Mouse (Mus musculus): ENCODE data around the gene Rpl24.

Gene Rpl24

DNA sequence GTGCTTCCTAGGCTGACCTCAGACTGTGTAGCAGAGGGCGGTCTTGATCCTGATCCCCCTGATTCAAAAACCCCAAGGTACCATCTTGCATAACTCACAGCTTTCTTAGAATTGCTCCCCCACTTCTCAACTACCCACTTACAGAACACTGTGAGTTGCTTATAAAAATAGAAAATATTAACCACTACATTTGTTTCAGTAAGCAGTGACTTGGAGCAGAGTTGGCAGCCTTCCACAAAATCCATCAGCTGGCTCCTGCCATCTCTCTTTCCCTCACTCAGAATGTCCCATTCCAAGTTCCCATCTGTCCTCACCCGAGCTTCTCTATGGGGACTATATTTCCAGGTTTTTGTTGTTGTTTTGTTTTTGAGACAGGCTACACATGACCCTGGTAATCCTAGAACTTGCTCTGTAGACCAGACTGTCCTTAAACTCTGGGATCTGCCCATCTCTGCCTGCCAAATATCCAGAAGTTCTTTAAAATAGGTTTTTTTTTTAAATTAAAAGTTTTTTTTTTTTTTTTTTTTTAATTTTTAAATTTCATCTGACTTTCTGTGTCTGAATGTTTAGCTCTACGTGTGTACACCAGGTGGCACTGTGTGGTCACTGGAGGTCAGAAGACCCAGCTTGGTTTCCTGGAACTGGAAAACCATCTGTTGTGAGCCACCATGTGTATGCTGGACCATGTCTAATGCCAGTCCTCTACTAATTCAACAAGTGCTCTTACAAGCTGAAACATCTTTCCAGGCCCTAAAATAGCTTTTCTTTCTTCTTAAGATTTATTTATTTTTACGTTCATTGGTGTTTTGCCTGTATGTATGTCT is 1.7 kb upstream of the Rpl24 start:
- in situ Hi-C loops (cut with MboI; ENCODE audit: low pct_unique_long_range_greater_than_20kb in 1 of 2, low sequenced_read_pairs in 2 of 2, unreplicated experiment in 1 of 2) = no loop called here

DNA sequence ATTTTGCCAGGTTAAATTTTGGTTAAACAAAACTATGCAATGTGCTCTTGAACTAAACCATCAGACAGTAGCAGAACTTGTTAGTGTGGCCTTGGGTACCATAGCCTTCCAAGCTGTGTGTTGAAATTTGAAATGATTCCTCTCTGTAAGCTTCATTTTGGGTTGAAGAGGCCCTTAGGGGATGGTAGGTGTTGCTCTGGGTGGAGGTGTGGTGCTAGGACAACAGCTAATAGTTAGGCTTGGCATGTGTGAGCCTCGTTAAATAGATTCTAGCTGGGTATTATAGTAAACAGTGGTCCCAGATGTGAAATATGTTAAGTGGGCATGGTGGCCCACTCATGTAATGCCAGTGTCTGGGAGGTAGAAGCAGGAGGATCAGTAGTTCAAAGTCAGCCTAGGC is 1.1 kb downstream of the Rpl24 start:
- in situ Hi-C loops (cut with MboI; ENCODE audit: low pct_unique_long_range_greater_than_20kb in 1 of 2, low sequenced_read_pairs in 2 of 2, unreplicated experiment in 1 of 2) = no loop called here

DNA sequence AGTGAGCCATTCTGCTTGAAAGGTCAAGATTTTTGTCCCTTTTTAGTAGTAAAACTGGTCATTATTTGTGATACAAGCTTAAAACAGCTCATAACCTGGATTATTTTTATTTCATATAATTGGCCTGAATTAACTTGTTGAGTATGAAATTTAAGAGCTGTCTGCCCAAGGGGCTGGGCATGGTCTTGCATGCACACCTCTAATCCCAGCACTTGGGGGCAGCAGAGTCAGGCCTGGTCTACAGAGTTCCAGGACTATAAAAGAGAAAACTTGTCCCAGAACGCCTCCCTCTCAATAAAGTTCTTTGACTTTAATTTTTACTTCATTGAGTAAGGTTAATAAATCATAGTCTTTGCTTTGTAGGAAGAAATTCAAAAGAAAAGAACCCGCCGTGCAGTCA is 3.1 kb downstream of the Rpl24 start:
- in situ Hi-C loops (cut with MboI; ENCODE audit: low pct_unique_long_range_greater_than_20kb in 1 of 2, low sequenced_read_pairs in 2 of 2, unreplicated experiment in 1 of 2) = no loop called here

DNA sequence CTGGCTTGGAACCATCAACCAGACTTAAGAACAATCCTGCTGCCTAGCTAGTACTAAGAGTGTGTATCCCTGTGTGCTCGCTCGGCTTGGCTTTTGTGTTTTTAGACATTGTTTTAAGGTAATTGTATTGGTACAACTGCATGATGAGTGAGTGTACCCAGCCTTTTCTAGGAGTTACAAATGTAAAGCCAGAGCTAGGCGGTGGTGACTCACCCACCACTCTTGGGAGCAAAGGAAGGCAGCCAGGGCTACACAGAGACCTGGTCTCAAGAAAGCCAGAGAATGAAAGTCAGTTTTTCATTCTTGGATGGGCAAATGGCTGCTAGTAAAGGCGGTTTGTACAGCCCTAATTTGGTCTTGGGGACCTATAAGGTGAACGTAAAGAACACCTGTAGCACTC is 4.3 kb downstream of the Rpl24 start:
- in situ Hi-C loops (cut with MboI; ENCODE audit: low pct_unique_long_range_greater_than_20kb in 1 of 2, low sequenced_read_pairs in 2 of 2, unreplicated experiment in 1 of 2) = no loop called here

DNA sequence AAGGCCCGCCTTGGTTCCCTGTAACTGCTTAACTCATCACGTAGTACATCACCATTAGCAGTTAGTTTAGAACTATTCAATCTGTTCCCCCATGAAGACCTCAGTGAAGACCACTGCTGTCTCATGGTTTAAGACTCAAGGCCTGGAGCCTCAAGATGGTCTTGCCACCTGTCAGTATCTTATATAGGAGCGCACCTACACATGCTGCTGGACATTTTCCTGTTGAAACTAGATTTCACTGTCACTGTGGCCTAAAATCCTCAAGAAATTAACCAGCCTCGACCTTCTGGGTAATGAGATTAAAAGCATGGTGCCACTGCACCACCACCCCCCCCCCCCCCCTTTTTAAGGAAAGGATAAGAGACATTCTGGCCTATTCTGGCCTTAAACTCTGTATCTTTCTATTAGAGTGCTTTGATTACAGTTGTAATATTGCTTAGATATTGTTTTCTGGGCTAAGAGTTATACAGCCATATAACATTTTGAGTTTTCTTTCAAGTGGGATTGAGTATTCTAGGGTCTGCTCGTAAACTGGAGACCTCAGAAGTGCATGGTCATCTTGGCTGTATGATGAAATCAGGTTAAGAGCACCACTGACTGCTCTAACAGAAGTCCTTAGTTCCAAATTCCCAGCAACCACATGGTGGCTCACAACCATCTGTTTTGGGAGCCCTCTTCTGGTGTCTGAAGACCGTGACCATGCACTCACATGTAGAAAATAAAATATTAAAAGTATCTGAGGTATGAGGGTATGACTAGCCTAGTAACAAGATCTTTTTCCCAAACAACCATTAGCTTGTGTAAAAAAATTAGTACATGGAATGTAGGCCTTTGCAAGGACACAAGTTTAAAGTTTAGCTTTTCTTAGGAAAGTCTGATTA is 5.9 kb downstream of the Rpl24 start:
- in situ Hi-C loops (cut with MboI; ENCODE audit: low pct_unique_long_range_greater_than_20kb in 1 of 2, low sequenced_read_pairs in 2 of 2, unreplicated experiment in 1 of 2) = no loop called here

DNA sequence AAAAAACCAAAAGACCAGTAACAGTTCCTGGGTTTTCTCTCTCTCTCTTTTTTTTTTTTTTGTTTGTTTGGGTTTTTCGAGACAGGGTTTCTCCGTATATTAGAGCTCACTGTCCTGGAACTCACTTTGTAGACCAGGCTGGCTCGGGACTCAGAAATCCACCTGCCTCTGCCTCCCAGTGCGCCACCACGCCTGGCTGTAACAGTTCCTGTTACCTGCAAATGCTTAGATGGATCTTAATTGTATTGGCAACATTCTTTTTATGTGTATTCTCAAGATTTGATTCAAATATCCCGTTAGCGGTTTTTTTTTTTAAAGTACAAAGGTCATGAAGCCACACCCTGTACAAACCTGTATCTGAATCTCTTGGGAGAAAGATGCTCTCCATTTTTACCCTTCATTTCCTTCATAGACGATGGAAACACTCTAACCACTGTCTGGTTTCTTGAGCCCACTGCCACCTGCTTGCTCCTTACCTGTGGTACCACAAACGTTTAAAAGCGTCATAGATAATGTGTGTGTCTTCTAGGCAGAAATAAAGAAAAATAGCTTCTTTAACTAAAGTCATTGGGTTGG is 6.6 kb downstream of the Rpl24 start:
- in situ Hi-C loops (cut with MboI; ENCODE audit: low pct_unique_long_range_greater_than_20kb in 1 of 2, low sequenced_read_pairs in 2 of 2, unreplicated experiment in 1 of 2) = no loop called here

DNA sequence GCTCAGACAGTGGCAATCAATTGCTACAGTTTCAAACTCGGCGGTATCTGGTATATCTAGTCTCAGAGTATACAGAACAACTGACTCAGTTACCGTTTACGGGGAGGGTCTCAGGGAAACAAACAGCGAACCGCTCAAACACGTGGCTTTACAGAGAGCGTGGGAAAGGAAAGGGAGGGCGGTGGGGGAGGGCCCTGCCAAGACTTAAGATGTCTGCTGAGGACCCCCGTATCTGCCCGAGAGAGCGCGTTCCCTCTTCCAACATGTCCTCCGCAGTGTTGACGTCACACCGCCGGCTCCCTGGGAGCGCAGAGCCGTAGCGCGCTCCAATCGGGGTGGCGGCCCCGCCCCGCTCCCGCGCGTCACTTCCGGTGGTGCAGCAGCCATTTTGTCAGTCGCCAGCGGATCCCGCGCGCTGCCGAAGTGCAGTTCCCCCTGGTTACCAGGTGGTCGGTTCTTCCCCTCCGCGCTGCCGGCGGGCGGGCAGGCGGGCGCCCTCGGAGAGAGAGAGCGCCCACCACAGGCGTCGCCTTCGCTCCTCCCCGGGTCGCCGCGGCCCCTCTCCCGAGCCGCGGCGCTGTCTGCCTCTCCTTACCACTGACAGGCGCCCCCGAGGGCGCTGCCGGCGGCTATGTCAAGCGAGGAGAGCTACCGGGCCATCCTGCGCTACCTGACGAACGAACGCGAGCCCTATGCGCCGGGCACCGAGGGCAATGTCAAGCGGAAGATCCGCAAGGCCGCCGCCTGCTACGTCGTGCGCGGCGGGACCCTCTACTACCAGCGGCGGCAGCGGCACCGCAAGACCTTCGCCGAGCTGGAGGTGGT is 7.6 kb downstream of the Rpl24 start, which contains the start of gene Zbtb11:
Gene Zbtb11, plus strand, starts transcription at position 453 of the 825 bp plus-strand sequence.
- in situ Hi-C loops (cut with MboI; ENCODE audit: low pct_unique_long_range_greater_than_20kb in 1 of 2, low sequenced_read_pairs in 2 of 2, unreplicated experiment in 1 of 2) = no loop called here

DNA sequence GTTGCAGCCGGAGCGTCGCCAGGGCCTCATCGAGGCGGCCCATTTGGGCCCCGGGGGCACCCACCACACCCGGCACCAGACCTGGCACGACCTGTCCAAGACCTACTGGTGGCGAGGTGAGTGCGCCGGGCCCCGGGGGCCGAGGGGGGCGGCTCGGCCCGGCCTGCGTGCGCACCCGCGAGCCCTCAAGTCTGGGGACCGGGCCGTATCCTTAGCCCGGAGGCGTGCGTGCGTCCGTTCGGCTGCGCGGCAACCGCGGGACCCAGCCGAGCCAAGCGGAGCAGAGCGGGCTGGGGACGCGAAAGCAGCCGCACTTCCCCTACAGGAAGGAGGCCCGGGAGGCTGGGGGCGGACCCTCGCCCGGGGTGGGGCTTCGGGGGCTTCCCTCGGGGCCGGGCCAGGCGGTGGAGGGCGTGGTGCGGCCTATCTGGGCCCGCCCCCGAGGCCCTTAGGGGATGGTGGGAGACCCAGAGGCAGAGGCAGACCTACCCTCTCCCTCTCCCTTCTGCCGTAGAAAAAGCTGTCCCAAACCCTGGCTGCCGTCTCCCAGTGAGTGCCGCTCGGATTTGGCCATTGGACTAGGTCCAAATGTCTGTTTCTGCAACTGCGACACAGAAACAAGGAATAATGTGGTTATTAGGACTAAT is 8.3 kb downstream of the Rpl24 start:
- in situ Hi-C loops (cut with MboI; ENCODE audit: low pct_unique_long_range_greater_than_20kb in 1 of 2, low sequenced_read_pairs in 2 of 2, unreplicated experiment in 1 of 2) = no loop called here

DNA sequence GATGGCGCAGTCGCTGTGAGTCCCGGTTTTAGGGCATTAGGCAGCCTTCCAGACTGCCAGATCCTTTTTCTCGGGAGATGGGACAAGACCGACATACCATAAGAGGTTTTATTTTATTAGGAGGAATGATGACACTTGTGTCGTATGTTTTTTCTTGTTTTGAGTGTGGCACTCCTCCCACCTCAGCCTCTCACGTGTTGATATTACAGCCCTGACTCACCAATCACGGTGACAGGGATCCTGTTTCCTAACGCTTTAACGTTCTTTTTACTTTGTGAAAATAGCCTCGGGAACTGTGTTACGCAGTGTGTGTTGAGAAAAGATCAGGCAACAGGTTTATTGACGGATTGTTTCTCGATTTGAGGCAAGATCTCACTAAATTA is 8.8 kb downstream of the Rpl24 start:
- in situ Hi-C loops (cut with MboI; ENCODE audit: low pct_unique_long_range_greater_than_20kb in 1 of 2, low sequenced_read_pairs in 2 of 2, unreplicated experiment in 1 of 2) = no loop called here

DNA sequence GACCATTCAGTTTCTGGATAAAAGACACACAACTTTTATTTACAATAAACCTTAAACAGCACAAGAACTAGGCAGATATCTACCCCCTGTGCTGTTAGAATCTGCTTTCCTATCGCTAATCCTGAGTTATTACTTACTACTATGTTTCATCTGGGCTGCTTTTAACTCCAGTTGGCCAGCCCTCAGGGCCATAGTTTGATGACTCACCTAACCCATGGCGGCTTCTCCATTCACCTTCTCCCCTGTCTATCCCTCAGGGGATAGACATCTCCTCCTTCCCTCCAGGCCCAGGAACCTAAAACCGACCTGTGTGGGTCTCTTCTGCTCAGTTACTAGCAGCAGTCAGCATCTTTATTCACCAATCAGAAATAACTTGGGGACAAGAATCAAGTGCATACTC is 19.9 kb downstream of the Rpl24 start:
- in situ Hi-C loops (cut with MboI; ENCODE audit: low pct_unique_long_range_greater_than_20kb in 1 of 2, low sequenced_read_pairs in 2 of 2, unreplicated experiment in 1 of 2) = no loop called here

DNA sequence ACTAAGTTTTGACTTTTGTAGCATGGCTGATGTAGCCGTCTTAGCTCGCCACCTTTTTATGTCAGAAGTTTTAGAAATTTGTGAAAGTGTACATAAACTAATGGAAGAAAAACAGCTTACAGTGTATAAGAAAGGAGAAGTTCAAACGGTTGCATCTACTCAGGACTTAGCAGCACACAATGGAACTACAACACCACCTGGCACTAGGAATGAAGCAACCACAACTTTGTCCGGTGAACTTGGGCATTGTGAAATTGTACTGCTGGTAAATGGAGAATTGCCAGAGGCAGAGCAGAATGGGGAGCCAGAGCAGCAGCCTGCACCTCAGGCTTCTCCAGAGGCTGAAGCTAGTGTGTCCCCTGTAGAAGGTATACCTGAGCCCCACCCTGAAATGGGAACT is 24.2 kb downstream of the Rpl24 start:
- in situ Hi-C loops (cut with MboI; ENCODE audit: low pct_unique_long_range_greater_than_20kb in 1 of 2, low sequenced_read_pairs in 2 of 2, unreplicated experiment in 1 of 2) = no loop called here

DNA sequence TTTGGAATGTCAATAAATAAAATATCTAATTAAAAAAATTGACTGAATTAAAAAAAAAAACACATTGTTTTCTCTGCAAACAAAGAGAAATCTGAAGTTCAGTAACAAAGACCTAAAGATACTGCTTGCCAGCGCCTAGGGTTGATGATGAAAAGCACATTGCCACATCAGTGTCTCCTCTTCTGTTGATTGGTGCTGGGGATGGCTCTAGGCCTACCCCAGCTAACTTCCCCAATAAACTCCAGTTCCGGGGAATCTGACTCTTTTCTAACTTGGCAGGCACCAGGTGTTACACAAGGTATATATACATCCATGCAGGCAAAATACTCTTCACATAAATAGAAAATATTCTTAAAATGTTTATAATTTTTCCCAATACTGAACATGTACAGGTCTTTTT is 28.2 kb downstream of the Rpl24 start:
- in situ Hi-C loops (cut with MboI; ENCODE audit: low pct_unique_long_range_greater_than_20kb in 1 of 2, low sequenced_read_pairs in 2 of 2, unreplicated experiment in 1 of 2) = no loop called here

DNA sequence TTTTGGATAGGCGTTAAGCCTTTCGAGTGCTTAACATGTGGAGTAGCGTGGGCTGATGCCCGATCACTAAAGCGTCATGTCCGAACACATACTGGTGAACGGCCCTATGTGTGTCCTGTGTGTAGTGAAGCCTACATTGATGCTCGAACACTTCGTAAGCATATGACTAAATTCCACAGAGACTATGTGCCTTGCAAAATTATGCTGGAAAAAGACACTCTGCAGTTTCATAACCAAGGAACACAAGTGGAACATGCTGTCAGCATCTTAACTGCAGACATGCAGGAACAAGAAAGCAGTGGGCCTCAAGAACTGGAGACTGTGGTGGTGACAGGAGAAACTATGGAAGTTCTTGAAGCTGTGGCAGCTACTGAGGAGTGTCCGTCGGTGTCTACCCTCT is 40.7 kb downstream of the Rpl24 start:
- in situ Hi-C loops (cut with MboI; ENCODE audit: low pct_unique_long_range_greater_than_20kb in 1 of 2, low sequenced_read_pairs in 2 of 2, unreplicated experiment in 1 of 2) = no loop called here

DNA sequence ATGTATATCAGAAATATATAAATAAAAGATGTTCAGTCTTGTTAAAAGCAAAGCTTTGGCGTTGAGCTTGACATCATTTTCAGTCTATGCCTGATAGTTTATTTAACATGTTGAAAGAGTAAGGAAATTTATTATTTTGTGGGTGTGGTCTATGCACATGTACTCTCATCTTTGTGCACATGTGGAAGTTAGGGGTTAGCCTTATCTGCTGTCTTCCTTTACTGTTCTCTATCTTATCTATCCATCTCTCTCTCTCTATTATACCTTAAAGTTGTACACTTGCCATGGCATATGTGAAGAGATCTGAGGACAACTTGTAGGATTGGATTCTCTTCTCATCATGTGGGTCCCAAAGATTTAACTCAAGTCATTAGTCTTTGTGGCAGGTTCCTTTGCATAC is 42.8 kb downstream of the Rpl24 start:
- in situ Hi-C loops (cut with MboI; ENCODE audit: low pct_unique_long_range_greater_than_20kb in 1 of 2, low sequenced_read_pairs in 2 of 2, unreplicated experiment in 1 of 2) = no loop called here

DNA sequence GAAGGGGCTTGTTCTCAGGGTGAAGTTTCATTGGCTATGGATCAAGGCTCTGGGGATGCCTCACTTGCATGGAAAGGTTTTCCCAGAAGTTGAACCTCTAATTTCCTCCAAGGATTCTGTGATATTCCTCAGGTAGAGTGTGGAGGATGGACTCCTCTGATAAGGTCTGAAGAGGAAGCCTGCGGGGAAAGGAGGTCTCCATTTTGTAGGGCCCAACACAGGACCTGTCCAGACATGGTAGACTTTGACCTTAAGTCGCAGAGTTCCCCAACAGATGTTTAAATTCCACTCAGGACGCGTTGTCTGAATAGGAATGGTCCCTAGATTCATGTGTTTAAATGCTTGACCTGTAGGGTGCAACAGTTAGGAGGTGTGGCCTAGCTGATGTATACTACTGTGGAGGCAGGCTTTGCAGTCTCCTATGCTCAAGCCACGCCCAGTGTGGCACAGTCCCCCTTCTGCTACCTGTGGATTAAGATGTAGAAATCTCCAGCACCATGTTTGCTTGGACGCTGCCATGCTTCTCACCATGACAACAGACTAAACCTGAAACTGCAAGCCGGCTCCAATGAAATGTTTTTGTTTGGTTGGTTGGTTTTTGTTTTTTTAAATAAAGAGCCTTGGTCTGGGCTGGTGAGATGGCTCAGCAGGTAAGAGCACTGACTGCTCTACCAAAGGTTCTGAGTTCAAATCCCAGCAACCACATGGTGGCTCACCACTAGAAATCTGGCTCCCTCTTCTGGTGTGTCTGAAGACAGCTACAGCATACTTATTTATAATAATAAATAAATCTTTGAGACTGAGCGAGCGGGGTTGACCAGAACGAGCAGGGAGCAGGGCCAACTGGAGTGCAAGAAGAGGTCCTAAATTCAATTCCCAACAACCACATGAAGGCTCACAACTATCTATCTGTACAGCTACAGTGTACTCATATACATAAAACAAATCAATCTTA is 47.0 kb downstream of the Rpl24 start:
- in situ Hi-C loops (cut with MboI; ENCODE audit: low pct_unique_long_range_greater_than_20kb in 1 of 2, low sequenced_read_pairs in 2 of 2, unreplicated experiment in 1 of 2) = no loop called here

DNA sequence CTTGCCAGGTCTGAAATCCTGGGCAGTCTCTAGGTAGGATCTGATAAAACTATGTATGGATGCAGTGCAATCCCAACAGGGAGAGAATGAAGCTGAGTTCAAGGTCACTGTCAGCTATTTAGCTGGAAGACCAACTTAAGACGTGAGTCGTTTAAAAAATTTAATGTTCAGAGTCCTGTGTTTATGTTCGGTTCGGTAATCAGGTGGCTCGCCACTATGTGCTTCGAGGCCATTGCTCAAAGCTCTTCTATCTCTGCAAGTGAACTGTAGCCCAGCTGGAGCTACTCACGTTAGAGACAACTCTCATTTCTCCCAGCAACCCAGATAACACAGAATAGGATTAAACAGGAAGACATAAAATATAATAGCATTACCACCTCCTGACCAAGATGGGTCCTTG is 48.0 kb downstream of the Rpl24 start:
- in situ Hi-C loops (cut with MboI; ENCODE audit: low pct_unique_long_range_greater_than_20kb in 1 of 2, low sequenced_read_pairs in 2 of 2, unreplicated experiment in 1 of 2) = no loop called here

DNA sequence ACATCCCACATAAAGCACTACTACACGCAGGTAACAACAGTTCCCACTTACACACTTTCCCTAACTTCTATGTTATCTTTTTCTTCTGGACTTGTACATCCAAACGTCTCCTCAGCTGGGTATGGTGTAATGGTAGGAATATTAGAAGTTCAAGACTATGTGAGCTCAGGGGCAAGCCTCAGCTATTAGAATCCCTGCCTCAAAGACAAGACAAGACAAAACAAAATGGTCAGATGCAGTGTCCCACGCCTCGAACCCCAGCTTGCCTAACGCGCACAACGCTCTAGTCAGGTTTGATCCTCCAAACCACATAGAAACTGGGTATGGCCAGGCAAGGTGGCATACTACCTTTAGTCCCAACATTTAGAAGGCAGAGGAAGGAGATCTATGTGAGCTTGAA is 53.6 kb downstream of the Rpl24 start:
- in situ Hi-C loops (cut with MboI; ENCODE audit: low pct_unique_long_range_greater_than_20kb in 1 of 2, low sequenced_read_pairs in 2 of 2, unreplicated experiment in 1 of 2) = no loop called here

Measured in mouse embryonic stem cell (cell line).